Mouse (Mus musculus) kidney, postnatal 4 days (tissue): ENCODE data around the gene Als2cr12.
A peak's percentile ranks its signal among the peaks of the same experiment; 100 is the strongest.
"Not testable (repeated sequence)": the region's sequence is repeated elsewhere in the genome, so short reads cannot be mapped to it uniquely, and the experiment has no call there.

Experiments used
- DNase-seq, 2 experiments: peaks; one replicate each; pipeline ENCODE4 v3.0.0; 2021; ENCODE audit warnings: mixed read lengths in 2 of 2

The Als2cr12 gene

DNA sequence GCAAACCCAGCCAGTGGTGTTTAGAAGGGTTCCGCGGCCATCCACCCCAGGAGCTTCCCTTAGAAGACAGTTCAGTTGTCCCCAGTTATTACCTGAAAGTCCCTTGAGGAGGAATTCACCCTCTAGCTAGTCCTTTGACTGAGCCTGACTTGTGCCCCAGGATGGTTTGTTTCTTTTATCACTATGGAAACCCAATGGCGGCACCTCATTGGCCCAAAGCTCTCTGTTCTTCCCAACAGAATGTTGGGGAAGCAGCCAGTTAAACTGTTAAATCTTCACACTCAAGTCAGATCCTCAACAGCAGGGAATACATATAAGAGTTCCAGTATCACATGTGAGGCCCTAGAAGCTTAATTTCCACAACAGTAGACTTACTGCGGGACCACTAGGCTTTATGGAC is at the start of gene Als2cr12:
Als2cr12 (minus strand) TSS at position 180 of the 400 bp plus-strand sequence.
- DNase-seq: not testable (repeated sequence)

DNA sequence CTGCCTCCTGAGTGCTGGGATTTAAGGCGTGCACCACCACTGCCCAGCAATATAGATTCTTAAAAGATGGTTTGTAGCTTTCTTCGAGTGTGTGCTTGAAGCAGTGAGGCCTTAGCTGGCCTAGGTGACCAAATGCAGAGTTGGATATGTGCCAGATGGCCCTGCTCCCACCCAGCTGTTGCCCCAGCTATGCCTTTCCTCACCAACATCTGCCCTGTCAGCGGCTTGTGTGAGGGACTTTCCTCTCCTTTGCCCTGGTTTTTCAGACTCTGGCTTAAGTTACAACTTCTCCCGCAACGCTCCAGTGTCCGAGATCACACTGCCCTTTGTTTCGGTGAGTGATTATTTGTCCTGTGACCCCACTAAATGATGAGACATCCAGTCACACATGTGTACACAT is 48.9 kb upstream of the Als2cr12 start:
- DNase-seq: peak; percentile 56 to 73

DNA sequence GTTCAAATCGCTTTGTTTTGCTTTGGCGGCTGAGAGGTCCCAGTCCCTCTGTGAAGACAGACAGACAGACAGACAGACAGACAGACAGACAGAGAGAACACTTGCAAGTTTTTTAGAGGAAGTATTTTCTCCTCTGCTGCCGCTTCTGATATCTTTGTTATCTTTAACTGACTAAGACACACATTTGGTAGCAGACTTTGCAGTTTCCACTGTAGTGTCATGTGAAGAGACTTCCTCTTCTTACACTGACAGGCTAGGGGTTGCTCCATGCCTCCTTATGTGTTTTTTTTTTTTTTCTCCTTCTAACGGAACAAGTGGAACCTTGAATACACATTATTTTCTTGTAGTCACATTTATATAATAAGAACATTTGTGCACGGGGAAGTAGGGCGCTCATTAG is 47.5 kb upstream of the Als2cr12 start:
- no peak for DNase-seq

DNA sequence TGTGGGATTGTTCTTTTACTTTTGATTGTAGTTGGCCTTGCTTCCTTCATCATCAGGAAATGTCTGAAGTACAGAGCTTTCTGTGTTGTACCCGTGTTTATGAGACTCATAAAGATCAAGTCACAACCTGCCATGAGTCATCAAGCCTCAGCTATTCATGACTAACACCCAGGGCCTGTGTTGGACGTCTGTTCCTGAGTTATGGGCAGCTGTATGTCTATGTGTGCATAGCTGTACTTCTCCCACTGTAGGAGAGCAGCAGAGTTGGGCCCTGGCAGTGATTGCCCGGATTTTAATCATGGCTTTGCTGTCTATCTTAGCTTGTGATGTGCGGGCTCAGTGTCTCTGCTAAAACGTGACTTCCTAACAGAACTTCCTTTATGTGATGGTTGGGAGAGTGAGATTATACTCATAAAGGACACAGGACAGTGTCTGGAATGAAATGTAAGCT is 46.8 kb upstream of the Als2cr12 start:
- no peak for DNase-seq

DNA sequence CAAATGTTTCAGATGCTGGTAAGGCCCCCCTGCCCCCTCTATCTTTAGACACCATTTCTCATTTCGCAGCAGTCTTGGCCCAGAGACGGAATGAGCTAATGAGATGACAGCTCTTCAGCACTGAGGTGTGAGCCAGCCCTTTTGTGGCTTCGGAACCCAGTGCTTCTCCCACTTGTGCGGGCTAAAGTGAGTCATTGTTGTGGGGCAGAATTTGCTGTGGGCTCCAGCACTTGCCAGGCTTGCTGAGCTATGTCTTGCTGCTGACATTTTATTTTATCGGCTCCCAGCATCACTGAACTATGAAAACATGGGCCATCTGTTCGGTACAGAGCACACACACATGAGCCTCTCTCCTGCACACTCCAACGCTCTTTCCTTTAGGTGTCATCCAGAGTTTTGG is 43.7 kb upstream of the Als2cr12 start:
- DNase-seq: no peak

DNA sequence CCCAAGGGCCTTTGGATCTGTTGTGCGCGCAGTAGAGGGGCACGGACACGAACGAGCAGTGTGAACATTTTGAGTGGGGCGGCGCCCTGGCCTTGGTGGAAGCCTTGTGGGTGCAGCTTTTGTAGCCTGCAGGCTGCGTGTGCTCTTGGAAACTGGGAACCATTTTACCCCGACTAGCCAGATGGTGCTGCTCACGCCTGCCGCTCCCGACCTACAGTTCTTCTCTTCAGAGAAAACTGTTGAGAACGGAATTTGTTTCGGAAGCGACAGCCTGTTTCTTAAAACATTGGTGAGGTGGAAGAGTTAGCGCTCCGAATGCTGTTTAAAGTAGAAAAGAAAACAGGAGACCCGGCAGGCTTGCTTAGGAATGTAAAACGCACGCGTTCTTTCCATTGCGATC is 41.2 kb upstream of the Als2cr12 start:
- DNase-seq: no peak

DNA sequence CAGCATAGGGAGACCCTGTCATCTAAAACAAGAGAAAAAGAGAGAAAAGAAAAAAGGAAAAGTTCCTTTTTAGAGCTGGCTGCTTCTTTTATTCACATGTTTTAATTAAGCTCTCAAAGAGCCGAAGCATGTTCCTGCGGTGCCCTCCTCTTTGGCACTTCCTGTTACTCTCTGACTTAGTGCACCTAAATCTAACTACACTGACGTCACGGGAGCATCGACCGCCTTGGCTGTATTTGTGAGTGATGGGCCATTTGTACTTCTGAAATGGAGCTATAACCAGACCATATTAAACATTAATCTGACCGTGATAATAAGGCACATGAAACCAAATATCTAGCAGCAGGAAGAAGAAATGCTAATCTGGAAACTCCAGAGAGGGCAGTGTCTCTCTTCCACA is 40.2 kb upstream of the Als2cr12 start:
- no peak for DNase-seq

DNA sequence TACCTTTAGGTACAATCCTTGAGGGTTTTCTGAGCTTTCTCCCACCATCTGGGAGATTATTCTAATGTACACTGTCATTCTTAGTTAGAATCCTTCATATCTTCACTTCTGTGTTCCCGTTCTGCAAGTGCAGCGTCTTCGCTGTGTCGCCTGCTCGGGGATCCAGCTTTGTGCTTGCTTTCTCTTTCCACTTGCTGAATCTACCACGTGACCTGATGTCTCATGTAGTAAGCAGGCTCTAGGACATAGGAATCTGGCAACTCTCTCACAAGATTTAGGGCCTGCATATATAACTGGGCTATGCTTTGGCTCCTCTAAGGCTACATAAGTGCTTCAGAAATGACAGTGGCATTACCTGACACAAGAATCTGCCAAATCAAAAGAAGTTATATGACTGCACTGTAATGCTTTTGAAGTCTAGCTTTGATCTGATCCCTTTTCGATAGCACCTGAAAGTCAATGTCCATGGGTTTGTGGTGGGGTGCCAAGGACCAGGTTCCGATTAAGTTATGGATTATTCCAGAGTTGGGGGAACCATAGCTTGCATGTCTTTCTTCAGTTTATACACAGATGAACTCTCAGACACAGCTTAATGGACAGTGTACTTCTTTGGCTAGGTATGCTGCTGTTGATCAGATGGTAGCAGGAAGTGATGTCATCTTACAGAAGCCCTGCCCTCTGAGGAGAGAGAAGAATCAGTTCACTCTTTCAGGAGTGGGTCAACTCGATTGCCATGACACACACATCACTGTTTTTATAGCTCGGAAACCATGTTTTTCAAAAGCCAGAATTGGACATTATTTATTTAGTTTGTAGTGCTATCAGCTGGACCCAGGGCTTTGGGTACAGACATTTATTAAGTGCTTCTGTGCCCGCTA is 38.5 kb upstream of the Als2cr12 start:
- no peak for DNase-seq

DNA sequence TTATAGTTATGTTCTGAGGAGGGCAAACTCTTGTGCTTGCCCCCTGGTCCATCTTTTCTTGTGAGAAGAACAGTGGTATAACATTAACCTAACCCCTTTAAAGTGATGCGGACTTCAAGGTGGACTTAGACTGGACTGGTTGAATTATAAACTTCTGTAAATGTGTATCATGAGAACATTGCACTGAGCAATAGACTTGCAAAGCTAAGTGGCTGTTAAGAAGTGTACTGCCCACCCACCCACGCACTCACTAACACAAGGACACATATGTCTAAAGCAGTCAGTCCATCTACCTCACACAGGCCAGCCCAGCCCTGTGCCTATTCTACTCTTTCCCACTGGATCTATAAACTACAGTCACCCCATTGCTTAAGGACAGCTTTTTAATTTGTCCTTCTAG is 37.8 kb upstream of the Als2cr12 start:
- DNase-seq: peak; percentile 34 to 52

DNA sequence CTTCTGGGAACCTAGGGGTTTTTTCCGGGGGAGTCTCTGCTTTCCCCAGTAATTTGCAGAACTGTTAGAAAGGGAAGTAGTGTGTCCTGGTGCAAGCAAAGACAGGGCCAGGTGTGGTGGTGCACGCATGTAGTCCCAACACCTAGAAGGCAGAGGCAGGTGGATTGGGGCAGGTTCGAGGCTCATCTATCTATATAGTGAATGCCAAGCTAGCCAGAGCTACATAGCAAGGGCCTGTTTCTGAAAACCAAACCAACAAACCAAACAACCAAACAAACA is 32.7 kb upstream of the Als2cr12 start:
- no peak for DNase-seq

DNA sequence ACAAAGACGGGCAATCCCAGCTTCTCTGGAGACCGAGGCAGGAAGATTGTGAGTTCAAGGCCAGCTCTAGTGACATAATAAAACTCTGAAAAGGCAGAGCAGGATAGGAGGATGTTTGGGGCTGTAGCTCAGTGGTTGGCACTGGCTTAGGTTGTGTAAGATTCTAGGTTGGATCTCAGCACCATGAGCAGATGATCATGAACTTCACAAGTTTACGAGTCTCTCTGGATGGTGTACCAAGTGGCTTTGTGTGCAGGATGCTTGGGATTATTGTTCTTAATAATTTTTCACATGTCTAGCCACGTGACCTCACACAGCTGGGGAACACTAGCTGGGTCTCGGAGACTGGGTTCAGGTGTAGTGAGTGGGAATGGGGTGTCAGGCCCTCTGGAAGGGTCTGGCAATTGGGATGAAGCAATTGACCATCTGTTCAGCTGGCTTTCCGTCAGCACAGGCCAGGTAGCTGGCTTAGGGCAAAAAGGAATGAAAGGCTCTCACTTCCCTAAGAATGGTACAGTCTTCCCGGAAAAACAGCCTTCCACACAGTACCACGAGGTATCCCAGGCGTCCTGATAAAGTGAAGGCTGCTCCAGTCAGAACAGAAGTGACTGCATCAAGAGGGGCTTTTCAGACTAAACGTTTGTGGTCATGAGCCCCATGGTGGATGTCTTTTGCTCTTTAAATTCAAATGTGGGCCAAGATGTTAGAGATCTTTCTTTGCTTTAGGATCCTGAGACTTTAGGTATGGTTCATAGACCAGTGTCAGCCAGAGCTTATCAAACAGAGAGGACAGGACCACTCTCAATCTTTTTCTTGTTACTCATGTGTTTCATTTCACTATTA is 32.2 kb upstream of the Als2cr12 start:
- DNase-seq: no peak

DNA sequence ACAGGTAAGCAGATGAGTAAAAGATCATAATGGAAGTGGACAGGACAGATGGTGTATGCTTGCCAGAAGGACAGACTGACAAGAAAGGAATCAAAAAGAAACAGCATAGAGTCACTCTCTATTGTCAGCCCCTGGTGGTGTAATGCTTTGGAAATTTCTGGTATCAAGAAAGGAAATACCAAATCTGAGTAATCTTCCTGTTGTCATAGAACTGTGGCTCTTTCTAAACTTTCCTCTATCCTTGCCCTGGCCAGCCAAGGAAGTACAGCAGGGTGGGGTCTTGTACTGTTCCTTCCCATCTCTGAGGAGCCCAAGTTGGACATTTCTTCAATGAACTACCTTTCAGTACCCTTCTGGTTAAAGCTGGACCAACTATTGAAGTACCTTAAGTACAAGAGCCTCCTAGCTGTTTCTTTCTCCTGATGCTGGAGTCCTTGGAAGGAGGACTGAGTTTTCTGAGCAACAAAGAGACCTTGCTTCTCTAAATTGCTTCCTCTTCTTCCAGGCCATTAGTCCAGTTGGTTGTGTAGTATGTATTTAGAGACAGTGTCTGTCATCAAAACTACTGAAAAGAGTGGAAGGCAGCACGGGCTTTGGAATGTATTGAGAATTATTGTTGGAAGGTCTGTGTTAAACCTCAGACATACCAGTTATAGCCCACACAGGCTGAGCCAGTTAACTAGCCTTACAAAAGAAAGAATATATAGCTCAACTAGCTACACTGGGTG is 31.4 kb upstream of the Als2cr12 start:
- DNase-seq: no peak

DNA sequence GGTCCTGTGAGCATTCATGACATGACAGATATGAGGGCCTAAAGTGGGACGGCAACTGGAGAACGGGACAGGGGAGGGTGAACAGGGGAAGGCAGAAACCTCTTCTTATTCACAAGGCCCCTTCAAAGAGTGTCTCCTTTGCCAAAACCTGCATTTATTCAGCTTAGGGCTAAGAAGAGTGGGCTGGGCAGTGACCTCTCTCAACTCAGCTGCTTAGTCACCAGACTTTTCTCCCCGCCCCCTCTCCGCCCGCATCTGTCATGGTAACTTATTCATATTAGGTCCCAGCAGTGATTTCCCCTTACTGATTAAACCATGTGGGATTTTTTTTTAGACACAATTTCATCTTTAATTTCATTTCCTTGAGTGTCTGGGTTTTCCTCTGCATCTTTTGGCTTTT is 30.0 kb upstream of the Als2cr12 start:
- peak; percentile 53 to 61 for DNase-seq

DNA sequence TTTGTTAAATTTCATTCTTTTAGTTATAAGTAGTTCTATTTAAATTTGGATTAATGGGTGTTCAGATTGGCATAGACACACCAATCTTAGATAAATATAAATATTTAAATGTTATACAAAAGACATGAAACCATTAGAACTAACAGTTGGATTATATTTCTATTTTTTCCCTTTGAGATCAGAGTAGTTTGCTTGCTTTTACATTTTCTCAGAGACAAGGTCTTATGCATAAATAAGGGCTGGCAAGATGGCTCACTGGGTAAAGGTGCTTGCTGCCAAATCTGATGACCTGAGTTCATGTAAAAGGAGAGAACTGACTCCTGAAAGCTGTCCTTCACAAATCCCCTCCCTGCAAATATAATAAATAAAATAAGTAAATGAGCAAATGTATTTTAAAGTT is 29.3 kb upstream of the Als2cr12 start:
- no peak for DNase-seq

DNA sequence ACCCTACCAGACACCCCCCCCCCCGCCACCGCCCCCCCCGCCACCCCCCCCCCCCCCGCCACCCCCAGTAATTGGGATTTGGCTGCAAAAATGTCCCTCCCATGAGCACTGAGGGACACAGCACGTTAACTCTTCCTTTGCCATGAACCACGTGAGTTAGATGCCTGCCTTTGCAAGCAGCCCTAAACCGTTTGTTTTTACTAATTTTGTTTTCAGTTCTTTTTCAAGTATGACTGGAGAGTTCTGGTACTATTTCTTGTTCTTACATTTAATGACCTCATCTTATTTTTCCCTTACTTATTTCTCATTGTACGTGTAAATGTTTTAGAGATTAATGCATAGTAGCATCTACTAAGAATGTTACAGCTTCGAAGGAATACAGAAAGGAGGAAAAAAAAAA is 28.7 kb upstream of the Als2cr12 start:
- DNase-seq: no peak

DNA sequence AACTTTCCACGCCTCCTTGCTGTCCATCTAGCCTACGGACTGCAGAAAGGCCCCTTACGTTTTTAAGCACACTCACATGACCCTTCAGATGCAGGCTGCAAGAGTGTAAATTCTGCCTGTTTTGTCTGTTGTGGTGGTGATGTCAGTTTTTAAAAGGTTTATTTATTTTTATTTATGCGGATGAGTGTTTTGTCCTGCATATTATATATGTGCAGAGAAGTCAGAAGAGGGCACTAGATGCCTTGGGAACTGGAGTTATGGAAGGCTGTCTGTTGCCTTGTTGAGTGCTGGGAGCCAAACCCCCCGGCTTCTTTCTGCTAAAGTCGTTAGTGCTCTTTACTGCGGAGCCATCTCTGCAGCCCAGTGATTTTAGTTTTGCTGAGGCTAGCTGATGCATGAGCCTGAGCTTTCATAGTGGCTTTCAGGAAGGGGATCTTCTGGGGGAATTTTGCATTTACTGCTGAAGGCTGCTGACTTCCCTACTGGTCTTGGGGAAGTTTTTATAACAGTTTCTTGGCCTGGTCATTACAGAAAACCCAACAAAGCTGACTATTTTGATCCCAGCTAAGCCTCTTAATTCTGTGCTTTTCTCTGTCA is 28.1 kb upstream of the Als2cr12 start:
- peak in 1 of 2 experiments; percentile 38 for DNase-seq

DNA sequence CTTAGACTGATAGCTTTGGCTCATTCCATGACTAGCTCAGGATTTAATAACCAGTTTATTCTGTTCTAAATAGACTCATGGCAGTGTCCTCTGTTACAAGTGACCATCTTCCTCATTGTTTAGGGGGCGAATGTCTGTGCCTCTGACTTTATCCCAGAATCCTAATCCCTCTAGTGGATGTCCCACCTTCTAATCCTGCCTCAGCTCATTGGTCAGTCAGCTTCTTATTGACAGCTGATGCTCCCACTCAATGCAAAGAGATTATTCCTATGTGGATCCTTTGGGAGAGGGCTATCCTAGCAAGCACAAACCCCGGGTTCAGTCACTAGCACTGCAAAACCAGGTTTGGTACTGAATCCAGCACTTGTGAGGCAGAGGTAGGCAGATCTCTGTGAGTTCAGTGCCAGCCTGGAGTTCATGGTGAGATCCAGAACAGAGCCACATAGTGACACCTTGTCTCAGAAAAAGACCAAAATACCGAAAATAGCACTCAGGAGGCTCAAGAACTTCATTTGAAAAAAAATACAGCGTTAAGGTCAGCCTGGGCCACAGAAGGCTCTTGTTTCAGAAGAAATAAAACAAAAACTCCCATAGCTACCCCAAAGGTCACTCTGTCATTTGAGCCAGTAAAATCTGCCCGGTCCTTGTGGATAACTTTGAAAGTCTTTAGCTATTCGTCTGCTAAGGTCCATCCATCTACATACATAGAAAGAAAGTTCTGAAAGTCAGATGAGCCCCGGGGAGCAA is 27.4 kb upstream of the Als2cr12 start:
- no peak for DNase-seq

DNA sequence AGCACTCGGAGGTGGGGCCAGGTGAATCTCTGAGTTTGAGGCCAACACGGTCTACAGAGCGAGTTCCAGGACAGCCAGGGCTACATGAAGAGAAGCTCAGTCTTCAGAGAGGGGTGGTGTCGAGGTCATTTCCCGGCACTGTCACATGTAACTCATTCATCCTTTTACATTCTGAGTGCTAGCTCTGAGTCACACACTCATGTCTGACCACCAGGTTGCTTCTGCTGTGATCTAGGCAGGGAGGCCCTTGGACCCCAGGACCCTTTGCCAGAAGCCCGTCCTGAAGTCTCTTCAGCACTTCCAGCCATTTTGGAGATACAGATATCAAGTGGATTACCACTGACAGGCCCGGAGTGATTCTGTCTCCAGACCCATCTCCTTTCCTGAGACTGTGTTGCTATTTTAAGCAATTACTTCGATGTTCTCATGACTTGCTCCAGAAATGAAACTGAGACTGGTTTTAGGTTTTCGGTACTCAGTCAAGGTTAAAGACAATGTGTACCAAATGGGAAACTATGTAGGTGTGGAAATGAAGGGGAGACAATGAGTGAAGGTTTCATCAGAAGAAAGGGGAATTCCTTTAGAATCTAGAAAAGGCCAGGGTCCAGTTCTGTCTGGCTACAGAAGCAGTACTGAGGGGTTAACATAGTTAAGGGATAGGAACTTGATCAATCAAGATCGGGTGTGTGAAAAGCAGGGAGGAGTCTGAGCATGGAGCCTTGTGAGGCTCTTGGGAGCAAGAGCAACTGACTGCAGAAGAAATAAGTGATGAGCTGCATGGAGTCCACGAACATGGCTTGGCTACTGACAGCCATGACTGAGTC is 26.5 kb upstream of the Als2cr12 start:
- DNase-seq: no peak

DNA sequence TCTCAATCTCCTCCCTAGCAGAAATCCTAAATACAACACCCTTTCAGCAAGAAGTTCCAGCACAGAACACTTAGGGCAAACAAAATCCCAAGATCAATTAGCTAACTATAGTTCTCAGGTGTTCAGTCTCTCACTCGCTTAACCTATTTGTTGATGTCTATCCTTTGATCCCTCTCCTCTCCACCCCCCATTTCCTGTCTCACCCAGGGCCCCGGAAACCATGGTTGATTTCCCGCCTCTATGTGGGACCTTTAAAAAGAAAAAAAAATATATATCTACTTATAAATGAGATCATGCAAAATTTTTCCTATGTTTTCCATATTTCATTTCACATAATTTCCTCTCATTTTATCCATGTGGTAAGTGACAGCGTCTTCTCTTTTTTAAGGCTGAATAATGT is 25.2 kb upstream of the Als2cr12 start:
- DNase-seq: no peak

DNA sequence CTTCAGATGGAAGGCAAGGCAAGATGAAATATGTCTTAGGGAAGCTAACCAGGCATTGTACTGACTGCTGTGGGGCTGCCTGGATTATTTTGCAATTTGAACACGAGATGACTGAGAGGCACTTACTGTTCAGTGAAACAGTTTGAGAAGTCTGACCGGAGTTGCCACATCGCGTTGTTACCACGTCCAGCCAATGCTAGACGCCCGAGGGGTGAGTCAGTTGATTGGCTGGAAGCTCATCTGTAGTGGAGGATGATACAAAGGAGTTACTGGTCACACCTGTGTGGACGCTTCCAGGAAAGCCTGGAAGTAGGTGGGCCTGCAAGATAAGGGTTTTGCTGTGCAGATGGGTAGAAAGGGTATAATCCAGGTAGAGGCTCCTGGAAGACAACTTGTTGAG is 24.3 kb upstream of the Als2cr12 start:
- no peak for DNase-seq

DNA sequence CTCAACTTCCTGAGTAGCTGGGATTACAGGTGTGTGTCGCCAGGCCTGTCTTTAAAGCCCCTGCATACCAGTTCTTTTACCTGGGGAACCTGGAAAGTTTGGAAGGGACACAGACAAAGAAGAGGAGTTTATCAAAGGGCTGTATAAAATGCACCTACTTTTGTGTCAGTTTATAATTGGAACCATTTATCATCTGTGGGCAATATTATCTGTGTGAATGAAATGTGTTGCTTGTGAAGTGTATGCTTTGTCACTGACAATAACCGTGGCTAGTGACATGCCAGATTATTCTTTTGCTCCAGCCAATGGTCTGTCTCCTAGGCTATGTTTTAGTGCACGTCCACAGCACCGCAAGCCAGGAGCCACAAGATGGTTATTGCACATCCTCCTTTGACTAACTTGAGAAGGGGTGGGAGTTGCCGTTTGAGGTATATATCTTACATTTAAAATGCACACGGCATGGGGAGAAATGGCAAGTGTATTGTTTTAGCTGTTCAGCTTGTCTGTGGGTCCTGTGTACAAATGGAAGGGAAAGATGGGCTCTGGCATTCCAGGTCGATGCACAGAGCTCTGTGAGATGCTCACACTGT is 23.7 kb upstream of the Als2cr12 start:
- DNase-seq: no peak
